Comparison of ENCODE assay signal across 18 mouse cellular contexts in the genomic region with DNA sequence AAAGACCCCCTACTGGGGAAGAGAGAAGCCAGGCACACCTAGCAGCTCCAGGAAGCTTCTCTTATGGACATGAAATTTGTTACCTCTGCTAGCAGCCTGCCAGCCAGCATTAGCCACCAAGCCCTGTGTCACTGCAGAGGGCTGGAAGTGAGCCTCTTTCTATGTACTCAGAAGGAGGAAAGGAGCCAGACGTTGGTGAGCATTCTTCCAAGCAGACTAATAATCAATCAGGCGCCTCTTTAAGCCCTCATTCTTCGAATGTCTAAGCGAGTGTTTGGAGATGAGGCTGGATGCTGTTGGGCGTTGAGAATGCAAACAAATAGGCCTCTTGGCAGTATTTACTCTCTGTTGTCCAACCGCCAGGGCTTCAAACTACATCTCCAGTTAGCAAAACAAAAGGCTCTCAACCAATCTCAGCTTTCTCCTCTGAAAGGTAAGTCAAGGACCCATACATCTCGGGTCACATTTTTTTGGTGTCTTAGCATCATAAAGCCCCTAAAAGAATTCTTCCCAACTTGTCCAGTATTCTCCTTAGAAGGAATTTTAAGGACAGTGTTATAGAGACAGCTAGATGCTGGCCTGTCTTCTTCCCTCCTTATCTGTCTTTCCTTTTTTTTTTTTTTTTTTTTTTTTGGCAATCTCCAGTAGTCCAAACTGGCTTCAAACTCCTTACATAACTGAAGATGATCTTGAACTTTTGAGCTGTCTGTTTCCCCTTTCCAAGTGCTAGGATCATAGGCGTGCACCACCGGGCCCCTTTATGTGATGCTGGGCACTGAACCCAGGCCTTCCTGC. TPM values are rescaled to one million over a fixed set of nuclear protein-coding genes. Genes with fewer than 3 reads are reported as not detected.
DNase-seq lines count a peak whose midpoint lies in the region; ATAC-seq and TF ChIP-seq lines count a peak whose summit lies in the region.
"Had no signal": no experiment of that assay in that cellular context is flagged by ENCODE, and none has a peak within 500 bp of the region (broad histone marks: within the 10 kb centered on the region; RNA-seq: fewer than 3 reads in every experiment).

No protein-coding gene starts in this region.

- 42% methylated on average over 9 of the region's 9 CpGs for WGBS in heart, embryonic 10.5 days
- WGBS in forebrain, embryonic 15.5 days = 39% methylated on average over 9 of the region's 9 CpGs
- 79% methylated on average over 9 of the region's 9 CpGs for WGBS in thymus, adult 2 months

- no peak overlapping the region for H3K4me2 ChIP-seq in forebrain, embryonic 15.5 days (replicated peaks)
- H3K4me2 ChIP-seq: hindbrain, embryonic 15.5 days; limb, embryonic 13.5 days had no signal

- intact Hi-C loops in heart, postnatal 10 days (cut with DNase I) = no loop called here

- no peak for ATAC-seq in forebrain, embryonic 15.5 days (replicated peaks)

- H3K4me1 ChIP-seq in heart, embryonic 10.5 days = no peaks in the 10 kb centered on the region
- H3K4me1 ChIP-seq in ES-E14 (ENCODE audit: control insufficient read depth in 2 of 2, insufficient read depth in 2 of 2, low read length in 2 of 2, poor library complexity in 1 of 2) = peaks cover 0 to 1% of the 10 kb centered on the region in 2 experiments; a peak in 1 of 4 replicates
- H3K4me1 ChIP-seq in forebrain, embryonic 15.5 days = no peaks in the 10 kb centered on the region; the same call in 1 of the 2 replicates
- H3K4me1 ChIP-seq in thymus, adult 2 months (replicated peaks; ENCODE audit: control insufficient read depth, insufficient read depth, low read length) = no peaks in the 10 kb centered on the region
- H3K4me1 ChIP-seq: limb, embryonic 13.5 days had no signal

- no peak overlapping the region for H3K9ac ChIP-seq in ES-E14 (ENCODE audit: insufficient read depth, low read depth, low read length, poor library complexity, severe bottlenecking)
- no peak overlapping the region for H3K9ac ChIP-seq in forebrain, embryonic 15.5 days (replicated peaks)
- H3K9ac ChIP-seq: hindbrain, embryonic 15.5 days; limb, embryonic 13.5 days; liver, embryonic 14.5 days had no signal

- in situ Hi-C loops in ES-E14 (cut with MboI; ENCODE audit: low sequenced_read_pairs in 2 of 2, unreplicated experiment in 2 of 2) = no loop called here

- H3K36me3 ChIP-seq in heart, embryonic 10.5 days = no peaks in the 10 kb centered on the region
- no peaks in the 10 kb centered on the region for H3K36me3 ChIP-seq in ES-E14 (ENCODE audit: control insufficient read depth, insufficient read depth, low read length, poor library complexity, severe bottlenecking)
- no peaks in the 10 kb centered on the region for H3K36me3 ChIP-seq in forebrain, embryonic 15.5 days
- H3K36me3 ChIP-seq in thymus, adult 2 months (ENCODE audit: control insufficient read depth, insufficient read depth, low read length) = no peaks in the 10 kb centered on the region
- H3K36me3 ChIP-seq: hindbrain, embryonic 15.5 days; limb, embryonic 13.5 days had no signal

- no peak for TF ChIP-seq CTCF in brain, embryonic 14.5 days (IDR thresholded peaks at IDR 0.05; ENCODE audit: borderline replicate concordance, extremely low read depth, insufficient read depth, insufficient read length)
- no peak for TF ChIP-seq CTCF in thymus, adult 2 months (IDR thresholded peaks at IDR 0.05; ENCODE audit: borderline replicate concordance, control insufficient read depth, extremely low read depth, insufficient read depth, low read length, poor library complexity)

- peak; percentile 3 for DNase-seq in heart, postnatal 10 days
- DNase-seq in heart, embryonic 10.5 days (ENCODE audit: low spot score) = no peak
- peak; percentile 25 for DNase-seq in ES-E14 (ENCODE audit: low read depth, low spot score)
- DNase-seq in brain, embryonic 14.5 days (ENCODE audit: low read depth) = peak; percentile 35
- DNase-seq in lung, postnatal 10 days = peak; percentile 79
- DNase-seq in ovary, postnatal 10 days (ENCODE audit: low spot score) = no peak
- DNase-seq in thymus, adult 2 months = no peak
- DNase-seq: adrenal gland, postnatal 10 days; gastrocnemius, postnatal 14 days; kidney, adult 18-20 months; kidney, postnatal 4 days; right cerebral cortex, postnatal 14 days had no signal

- no peak for TF ChIP-seq POLR2A in brain, embryonic 14.5 days (IDR thresholded peaks at IDR 0.05; ENCODE audit: borderline replicate concordance, extremely low read depth, insufficient read depth, insufficient read length, poor library complexity, severe bottlenecking)
- no peak for TF ChIP-seq POLR2A in thymus, adult 2 months (IDR thresholded peaks at IDR 0.05; ENCODE audit: control insufficient read depth, extremely low read depth, insufficient read depth, low read length, poor library complexity)

- no peak overlapping the region for H3K4me3 ChIP-seq in heart, embryonic 10.5 days
- no peak overlapping the region for H3K4me3 ChIP-seq in ES-E14 (ENCODE audit: insufficient read depth in 1 of 2, low read depth in 1 of 2, low read length in 2 of 2, poor library complexity in 1 of 2, severe bottlenecking in 1 of 2)
- H3K4me3 ChIP-seq in forebrain, embryonic 15.5 days = no peak overlapping the region
- H3K4me3 ChIP-seq in thymus, adult 2 months (ENCODE audit: control insufficient read depth, insufficient read depth, low read length) = no peak overlapping the region
- H3K4me3 ChIP-seq: hindbrain, embryonic 15.5 days; limb, embryonic 13.5 days; megakaryocyte, embryonic 14.5 days had no signal

- H3K9me3 ChIP-seq in heart, embryonic 10.5 days = no peaks in the 10 kb centered on the region
- H3K9me3 ChIP-seq in ES-E14 (ENCODE audit: control insufficient read depth, insufficient read depth, low read depth, low read length) = no peaks in the 10 kb centered on the region
- H3K9me3 ChIP-seq in forebrain, embryonic 15.5 days = no peaks in the 10 kb centered on the region
- H3K9me3 ChIP-seq: hindbrain, embryonic 15.5 days; limb, embryonic 13.5 days; megakaryocyte, embryonic 14.5 days had no signal

- H3K27me3 ChIP-seq in heart, embryonic 10.5 days (ENCODE audit: insufficient read depth, poor library complexity, severe bottlenecking) = no peaks in the 10 kb centered on the region
- no peaks in the 10 kb centered on the region for H3K27me3 ChIP-seq in forebrain, embryonic 15.5 days
- H3K27me3 ChIP-seq in thymus, adult 2 months (ENCODE audit: control insufficient read depth, insufficient read depth, low read length) = no peaks in the 10 kb centered on the region
- H3K27me3 ChIP-seq: hindbrain, embryonic 15.5 days; limb, embryonic 13.5 days had no signal

- no peak overlapping the region for H3K27ac ChIP-seq in heart, embryonic 10.5 days
- H3K27ac ChIP-seq in ES-E14 (ENCODE audit: insufficient read depth, low read depth, low read length, poor library complexity, severe bottlenecking) = no peak overlapping the region
- no peak overlapping the region for H3K27ac ChIP-seq in forebrain, embryonic 15.5 days (replicated peaks)
- H3K27ac ChIP-seq in thymus, adult 2 months (ENCODE audit: control insufficient read depth, insufficient read depth, low read length) = no peak overlapping the region
- H3K27ac ChIP-seq: hindbrain, embryonic 15.5 days; limb, embryonic 13.5 days; liver, embryonic 14.5 days had no signal

TF ChIP-seq in ES-E14, 5 proteins besides CTCF, POLR2A, EP300 and RAD21:
- TF ChIP-seq HCFC1 (IDR thresholded peaks at IDR 0.05; ENCODE audit: borderline replicate concordance, insufficient read depth, low read length) (no peak), ZC3H11A (IDR thresholded peaks at IDR 0.05; ENCODE audit: borderline replicate concordance, low read depth, low read length) (no peak), CHD2 (IDR thresholded peaks at IDR 0.05; ENCODE audit: low read depth, low read length) (no peak), ZNF384 (IDR thresholded peaks at IDR 0.05; ENCODE audit: low read depth, low read length) (0 out of 2 replicates have a peak, but pooled peaks have one; percentile 10)

RNA-seq across cellular contexts. Expression of a gene that starts 39.3 kb away (rescaled TPM):
- 10 to 100 TPM; 18.1 to 19.5 TPM for total RNA-seq in heart, postnatal 10 days (2021)
- polyA plus RNA-seq in heart, embryonic 10.5 days (2016; fragmentation: Nextera tagmentation; extraction: Ambion mirVana) = 51.9 and 70.3 TPM in 2 replicates
- total RNA-seq in ES-E14 (2012; rRNA removed) = 35.7 and 39.9 TPM in 2 replicates
- polyA plus RNA-seq in brain, embryonic 14.5 days (2012; rRNA removed) = 38.6 and 46.8 TPM in 2 replicates
- polyA plus RNA-seq in forebrain, embryonic 15.5 days (2015; fragmentation: Nextera tagmentation; extraction: Ambion mirVana) = 61.2 and 68.0 TPM in 2 replicates
- 42.8 and 48.2 TPM in 2 replicates for polyA plus RNA-seq in thymus, adult 2 months (2012; rRNA removed)

RNA-seq across cellular contexts. Expression of a gene that starts 57.7 kb away (rescaled TPM):
- 1 to 10 TPM; 4.7 to 4.8 TPM for total RNA-seq in heart, postnatal 10 days (2021)
- 0.49 and 0.74 TPM in 2 replicates for polyA plus RNA-seq in heart, embryonic 10.5 days (2016; fragmentation: Nextera tagmentation; extraction: Ambion mirVana)
- 0.04 and 0.16 TPM in 2 replicates for total RNA-seq in ES-E14 (2012; rRNA removed)
- polyA plus RNA-seq in brain, embryonic 14.5 days (2012; rRNA removed) = 47.5 and 51.2 TPM in 2 replicates
- 34.2 and 34.8 TPM in 2 replicates for polyA plus RNA-seq in forebrain, embryonic 15.5 days (2015; fragmentation: Nextera tagmentation; extraction: Ambion mirVana)
- polyA plus RNA-seq in thymus, adult 2 months (2012; rRNA removed) = 1.7 and 2.1 TPM in 2 replicates
- total RNA-seq: MEL had no signal

Comparison
In these comparisons a context has a peak if more than half of its experiments do, and no peak if none do; other contexts are left out.
1. DNase-seq: peak in heart, postnatal 10 days (2 of 2), ES-E14 (single experiment), brain, embryonic 14.5 days (single experiment) and lung, postnatal 10 days (single experiment); none in heart, embryonic 10.5 days (single experiment), ovary, postnatal 10 days (single experiment) and thymus, adult 2 months (single experiment).
2. RNA of a gene that starts 57.7 kb away (polyA plus RNA-seq): 47.5 to 51.2 TPM in brain, embryonic 14.5 days and 34.2 to 34.8 TPM in forebrain, embryonic 15.5 days; 1.7 to 2.1 TPM in thymus, adult 2 months and 0.49 to 0.74 TPM in heart, embryonic 10.5 days; every median in the first group is over 10 times any median in the second.